Mouse (Mus musculus) cerebellum, adult 9-10 months (tissue): ENCODE measurements around the gene Sf3a2.
"Not testable (repeated sequence)": the region's sequence is repeated elsewhere in the genome, so short reads cannot be mapped to it uniquely, and the experiment has no call there.

ENCODE experiments used
- DNase-seq: peaks from one replicate; pipeline ENCODE4 v3.0.0; 2022

The Sf3a2 gene

DNA sequence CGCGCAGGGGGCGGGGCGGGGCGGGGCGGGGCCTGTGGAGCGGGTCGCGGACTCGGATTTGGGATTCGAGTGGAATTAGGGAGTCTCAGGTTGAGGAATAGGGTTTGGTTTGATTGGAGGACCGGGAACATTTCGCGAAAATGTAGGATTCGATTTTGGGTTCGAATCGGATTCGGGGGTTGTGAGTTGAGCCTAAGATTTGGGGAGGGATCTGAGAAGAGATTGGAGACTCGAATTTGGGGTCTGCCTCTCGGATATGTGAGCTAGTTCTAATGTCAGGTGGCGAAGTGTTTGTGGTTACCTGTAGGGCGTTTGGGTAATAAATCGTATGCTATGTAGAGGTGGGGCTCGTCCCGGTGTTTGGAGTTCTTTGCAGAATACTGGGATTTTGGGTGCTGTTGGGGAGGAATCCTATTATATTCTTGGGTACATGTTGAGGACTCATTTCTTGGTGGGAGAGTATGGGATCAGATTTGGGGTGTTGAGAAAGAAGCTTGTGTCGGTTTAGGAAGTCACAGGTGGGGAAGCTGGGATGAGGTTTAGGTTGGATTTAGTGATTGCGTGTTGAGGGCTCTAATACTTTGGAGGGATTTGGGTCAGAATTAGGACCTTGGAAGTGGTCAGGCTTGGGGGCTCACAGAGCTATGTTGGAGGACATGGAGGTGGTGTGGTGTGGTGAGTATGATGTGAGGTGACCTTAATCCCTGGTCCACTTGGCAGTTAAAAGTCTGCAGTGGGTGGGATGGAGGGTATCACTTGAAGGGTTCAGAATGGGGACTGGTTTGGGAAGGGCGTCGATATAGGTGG, 29.3 kb downstream of the Sf3a2 start:
- peak; percentile 60 for DNase-seq

DNA sequence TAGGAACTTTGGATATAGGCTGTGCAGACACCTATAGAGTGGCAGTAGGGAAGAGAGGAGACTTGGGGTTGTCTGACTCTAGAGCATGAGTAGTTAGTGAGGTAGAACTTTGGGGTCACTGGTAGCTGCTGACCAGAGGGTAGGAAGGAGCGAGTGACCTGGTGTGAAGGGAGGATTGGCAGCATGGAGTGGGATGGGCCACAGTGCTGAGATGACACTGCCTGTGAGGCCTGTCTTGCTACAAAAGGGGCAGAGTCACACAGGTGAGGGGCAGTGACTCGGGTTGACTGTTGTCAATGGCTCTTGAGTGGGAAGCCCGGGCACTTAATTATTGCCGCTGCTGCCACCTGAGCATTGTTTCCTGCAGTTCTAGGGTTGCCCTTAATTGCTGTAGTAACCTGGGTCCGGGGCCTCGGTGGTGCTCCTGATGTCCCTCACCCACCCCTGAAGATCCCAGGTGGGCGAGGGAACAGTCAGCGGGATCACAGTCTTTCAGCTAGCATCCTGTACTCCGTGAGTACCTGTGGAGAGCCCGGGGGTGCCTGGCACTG, 29.9 kb downstream of the Sf3a2 start:
- peak; percentile 59 for DNase-seq

- not testable (repeated sequence) for DNase-seq
Measured at GRCm38 (mm10) chr10:80828587-80828986, 30.6 kb downstream of the Sf3a2 start.

GRCm38 (mm10) chr10:80829359-80830278, 31.6 kb downstream of the Sf3a2 start:
- peak; percentile 59 for DNase-seq

DNA sequence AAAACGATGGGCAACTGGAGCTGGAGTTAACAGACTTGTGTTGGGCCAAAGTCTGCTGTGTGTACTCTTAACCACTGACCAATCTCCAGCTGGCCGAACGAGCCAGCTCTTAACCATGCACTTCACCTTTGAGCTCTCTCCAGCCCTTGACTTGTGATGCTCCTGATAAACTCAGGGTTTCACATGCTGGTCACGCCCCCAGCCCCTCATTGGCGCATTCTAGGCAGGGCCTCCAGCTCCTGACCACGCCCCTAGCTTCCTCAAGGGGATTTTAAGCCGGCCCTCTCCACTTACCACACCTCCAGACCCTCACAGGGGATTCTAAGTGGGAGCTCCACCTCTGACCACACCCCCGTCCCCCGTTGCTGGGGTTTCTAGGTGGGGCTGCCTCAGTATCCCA, 33.1 kb downstream of the Sf3a2 start:
- peak; percentile 45 for DNase-seq

- DNase-seq, result no peak
Measured at GRCm38 (mm10) chr10:80832818-80833217, 34.8 kb downstream of the Sf3a2 start.

GRCm38 (mm10) chr10:80835617-80836016, 37.6 kb downstream of the Sf3a2 start:
- DNase-seq, result no peak

GRCm38 (mm10) chr10:80836949-80837379, 39.0 kb downstream of the Sf3a2 start:
- DNase-seq, result peak; percentile 78

DNA sequence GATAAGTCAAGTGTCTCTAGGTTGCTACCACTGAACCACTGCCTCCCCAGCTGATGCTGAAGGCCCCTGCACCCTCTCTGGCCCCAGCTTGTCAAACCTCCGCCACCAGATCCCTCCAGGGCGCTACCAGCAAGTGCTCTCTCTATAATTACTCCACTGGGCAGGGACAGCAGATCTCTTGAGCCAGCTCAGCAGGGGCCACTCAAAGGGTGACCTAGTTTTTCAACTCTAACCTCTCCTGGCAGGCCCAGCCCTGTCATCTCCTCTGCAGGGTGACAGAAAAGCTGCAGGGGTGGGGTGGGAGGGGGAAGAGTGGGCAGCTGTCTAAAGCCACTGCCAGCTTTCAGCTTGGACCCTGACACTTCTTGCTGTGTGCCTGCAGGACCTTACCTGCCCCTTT, 39.8 kb downstream of the Sf3a2 start:
- peak; percentile 84 for DNase-seq

- DNase-seq, result no peak
Measured at GRCm38 (mm10) chr10:80838346-80838912, 40.4 kb downstream of the Sf3a2 start.

DNA sequence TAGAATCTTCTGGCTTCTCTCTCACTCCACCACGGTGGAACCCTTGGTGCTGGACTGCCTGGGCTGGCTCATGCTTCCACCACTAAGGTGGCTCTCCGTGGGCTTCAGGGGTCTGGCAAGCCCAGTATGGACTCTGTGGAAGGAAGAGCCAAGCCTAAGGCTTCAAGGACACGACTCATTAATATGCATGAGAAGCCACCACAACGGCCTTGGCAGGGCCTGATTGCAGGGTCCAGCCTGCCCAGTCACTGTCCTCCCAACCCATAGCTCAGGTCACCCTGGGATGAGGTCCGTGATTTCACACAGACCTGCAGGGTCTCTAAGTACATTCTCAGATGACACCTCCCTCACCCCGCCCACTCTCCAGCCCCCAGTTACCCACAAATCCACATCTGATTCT, 41.9 kb downstream of the Sf3a2 start:
- DNase-seq, result no peak

DNA sequence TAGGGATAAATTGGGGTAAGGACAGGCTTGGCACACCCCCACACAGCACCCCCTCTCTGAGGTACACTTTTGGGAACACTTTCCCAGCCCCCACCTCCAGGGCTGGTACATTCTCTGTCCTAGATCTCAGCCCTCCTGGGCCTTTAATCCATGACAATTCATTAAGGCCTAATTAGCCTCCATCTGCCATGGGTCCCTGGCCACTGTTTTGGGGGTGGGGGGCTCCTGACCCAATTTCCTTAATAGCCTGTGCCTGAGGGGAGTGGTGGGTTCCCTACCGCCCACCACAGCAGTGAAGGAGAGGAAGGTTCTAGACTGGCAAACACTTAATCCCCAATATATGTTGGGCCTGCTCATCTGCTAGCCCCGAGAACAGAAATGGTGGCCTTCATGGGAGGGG, 43.7 kb downstream of the Sf3a2 start:
- no peak for DNase-seq

- DNase-seq, result no peak
Measured at GRCm38 (mm10) chr10:80842334-80842733, 44.3 kb downstream of the Sf3a2 start.

DNA sequence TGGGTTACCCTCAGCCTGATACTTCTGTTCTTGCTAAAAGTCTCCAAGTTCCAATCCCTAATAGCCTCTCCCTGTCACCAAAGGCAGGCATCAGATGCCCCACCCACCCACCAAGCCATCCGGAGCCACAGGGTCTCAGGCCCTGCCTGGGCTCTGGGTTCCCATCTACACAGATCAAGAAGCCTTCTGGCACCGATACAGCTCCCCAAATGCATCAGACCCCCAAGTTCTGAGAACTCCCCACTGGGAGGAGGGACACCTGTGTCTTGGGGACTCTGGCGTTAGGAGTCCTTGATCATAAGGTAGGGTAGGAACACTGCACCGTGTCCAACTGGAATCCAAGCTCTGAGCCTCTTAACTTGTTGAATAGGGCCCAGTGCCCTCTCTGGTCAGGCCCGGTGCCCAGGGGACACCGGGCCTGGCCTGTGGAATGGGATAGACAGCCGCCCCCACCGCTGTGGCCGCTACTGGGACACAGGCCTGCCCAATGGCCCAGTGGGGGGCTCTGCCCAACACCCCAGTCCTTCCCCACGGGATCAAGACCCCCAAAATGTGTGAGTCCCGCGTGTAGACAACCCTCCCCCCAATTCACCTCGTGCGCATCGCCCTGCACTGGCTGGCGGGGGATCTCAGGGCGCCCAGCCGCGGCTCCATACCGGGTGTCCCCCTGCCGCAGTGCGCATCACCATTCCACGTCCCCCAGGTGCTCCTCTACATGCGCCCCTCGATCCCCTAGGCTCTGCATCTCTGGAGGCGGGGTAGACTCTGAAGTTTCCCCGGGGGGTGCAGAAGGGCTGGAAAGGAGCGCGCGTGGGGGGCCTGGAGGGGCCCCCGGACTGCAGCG, 45.3 kb downstream of the Sf3a2 start:
- DNase-seq, result no peak

DNA sequence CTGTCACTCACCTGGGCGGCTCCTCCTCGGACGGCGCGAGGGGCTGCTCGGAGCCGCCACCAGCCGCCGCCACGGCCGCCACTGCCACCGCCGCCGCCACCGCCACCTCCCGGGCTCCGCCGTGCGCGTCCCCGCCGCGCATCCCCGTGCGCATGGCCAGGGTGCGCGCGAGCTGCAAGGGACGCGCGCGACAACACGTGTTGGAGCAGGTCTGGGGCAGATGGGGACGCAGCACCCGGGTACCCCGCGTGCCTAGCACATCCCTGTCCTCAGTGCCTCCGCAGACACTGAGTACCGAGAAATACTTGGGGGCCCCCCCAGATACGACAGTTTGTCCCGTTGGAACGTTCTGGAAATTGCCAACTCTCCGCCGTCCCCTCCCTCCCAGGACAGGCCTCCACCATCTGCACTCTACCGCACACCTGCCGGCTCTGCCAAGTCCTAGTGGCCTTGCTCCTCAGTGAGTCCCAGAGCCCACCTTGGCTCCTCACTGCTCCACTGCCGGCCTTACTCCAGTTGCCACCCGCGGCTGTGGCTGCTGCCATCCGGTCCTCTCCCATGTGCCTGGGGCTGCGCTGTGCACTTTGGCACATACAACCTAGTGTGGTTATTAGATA, 46.0 kb downstream of the Sf3a2 start, which contains the start of gene Lingo3:
Lingo3 (minus strand) TSS at position 109 of the 617 bp plus-strand sequence.
- DNase-seq, result peak; percentile 78

DNA sequence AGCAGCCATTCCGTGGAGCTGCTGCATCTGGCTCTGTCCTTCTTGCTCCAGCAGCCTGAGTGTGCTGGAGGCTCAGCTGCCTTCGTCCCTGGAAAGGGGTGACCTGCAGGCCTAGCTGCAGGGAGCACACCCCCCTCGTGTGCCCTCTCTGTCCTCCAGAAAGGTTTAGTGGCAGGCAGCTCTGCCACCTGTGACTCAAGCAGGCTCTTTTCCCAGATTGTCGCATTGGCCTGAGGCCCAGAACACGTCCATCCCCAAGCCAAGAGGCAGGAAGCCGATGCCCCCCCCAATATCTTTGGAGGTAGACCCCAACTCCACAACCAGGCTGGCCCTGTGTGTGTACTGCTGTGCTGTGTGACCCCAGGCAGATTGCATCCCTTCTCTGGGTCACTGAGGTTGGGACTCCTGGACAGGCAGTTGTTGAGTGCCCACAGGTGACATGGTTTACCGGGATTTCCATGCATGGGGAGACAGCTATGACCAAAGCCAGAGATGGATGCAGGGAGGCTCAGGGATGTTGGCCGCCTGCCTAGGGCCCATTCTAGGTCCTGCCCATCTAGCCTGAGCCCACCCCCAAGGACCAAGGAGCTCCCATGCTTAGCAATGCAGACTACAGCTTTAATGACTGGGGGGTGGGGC, 47.2 kb downstream of the Sf3a2 start:
- DNase-seq, result no peak

- DNase-seq, result no peak
Measured at GRCm38 (mm10) chr10:80845732-80846131, 47.7 kb downstream of the Sf3a2 start.

GRCm38 (mm10) chr10:80848571-80848970, 50.6 kb downstream of the Sf3a2 start:
- no peak for DNase-seq
